Mouse (Mus musculus): ENCODE results near the gene Lad1. TPM values are rescaled to one million over a fixed set of nuclear protein-coding genes. Genes with fewer than 3 reads are reported as not detected.

Lad1 gene
- polyA plus RNA-seq, 1 experiment from 2014 or later: 19.5 TPM

- ATAC-seq (ENCODE audit: low FRiP score, low TSS enrichment): no peak
- no peaks in the 10 kb centered on the region for H3K27me3 ChIP-seq (ENCODE audit: control insufficient read depth, insufficient read depth, low read length)
- H3K9me3 ChIP-seq (ENCODE audit: control insufficient read depth, low read length): no peaks in the 10 kb centered on the region
- H3K9ac ChIP-seq (ENCODE audit: low read depth, low read length): no peak overlapping the region
- 0 out of 2 replicates have a peak overlapping the region, but pooled peaks have one; percentile 38 for H3K27ac ChIP-seq (ENCODE audit: low read depth, low read length)
- peaks cover 32% of the 10 kb centered on the region for H3K4me1 ChIP-seq (ENCODE audit: control insufficient read depth, insufficient read depth, low read length)
- H3K4me3 ChIP-seq (ENCODE audit: low read length): no peak overlapping the region
- H3K4me2 ChIP-seq (replicated peaks; ENCODE audit: low read depth, low read length): no peak overlapping the region
- 9% methylated on average over 13 of the region's 13 CpGs for WGBS
- no peaks in the 10 kb centered on the region for H3K36me3 ChIP-seq (ENCODE audit: control insufficient read depth, insufficient read depth, low read length)
Measured at GRCm38 (mm10) chr1:135781220-135781619, 37.2 kb upstream of the Lad1 start.

- no peaks in the 10 kb centered on the region for H3K27me3 ChIP-seq (ENCODE audit: control insufficient read depth, insufficient read depth, low read length)
- H3K4me1 ChIP-seq (ENCODE audit: control insufficient read depth, insufficient read depth, low read length): peaks cover 24% of the 10 kb centered on the region
- H3K4me3 ChIP-seq (ENCODE audit: low read length): no peak overlapping the region
- no peaks in the 10 kb centered on the region for H3K9me3 ChIP-seq (ENCODE audit: control insufficient read depth, low read length)
- H3K9ac ChIP-seq (ENCODE audit: low read depth, low read length): no peak overlapping the region
- no peak overlapping the region for H3K4me2 ChIP-seq (replicated peaks; ENCODE audit: low read depth, low read length)
- H3K27ac ChIP-seq (ENCODE audit: low read depth, low read length): no peak overlapping the region
- no peak for ATAC-seq (ENCODE audit: low FRiP score, low TSS enrichment)
- no peaks in the 10 kb centered on the region for H3K36me3 ChIP-seq (ENCODE audit: control insufficient read depth, insufficient read depth, low read length)
- WGBS: 56% methylated on average over 10 of the region's 10 CpGs
Measured at GRCm38 (mm10) chr1:135782816-135783215, 35.6 kb upstream of the Lad1 start.

- H3K4me1 ChIP-seq (ENCODE audit: control insufficient read depth, insufficient read depth, low read length): no peaks in the 10 kb centered on the region; the same call in 1 of the 2 replicates
- H3K4me2 ChIP-seq (replicated peaks; ENCODE audit: low read depth, low read length): no peak overlapping the region
- peak; percentile 22; the same call in 1 of the 2 replicates for ATAC-seq (ENCODE audit: low FRiP score, low TSS enrichment)
- no peaks in the 10 kb centered on the region for H3K27me3 ChIP-seq (ENCODE audit: control insufficient read depth, insufficient read depth, low read length)
- H3K27ac ChIP-seq (ENCODE audit: low read depth, low read length): no peak overlapping the region
- H3K9me3 ChIP-seq (ENCODE audit: control insufficient read depth, low read length): no peaks in the 10 kb centered on the region
- WGBS: 54% methylated on average over 3 of the region's 3 CpGs
- H3K4me3 ChIP-seq (ENCODE audit: low read length): no peak overlapping the region
- no peaks in the 10 kb centered on the region for H3K36me3 ChIP-seq (ENCODE audit: control insufficient read depth, insufficient read depth, low read length)
- H3K9ac ChIP-seq (ENCODE audit: low read depth, low read length): no peak overlapping the region
Measured at GRCm38 (mm10) chr1:135787799-135788198, 30.6 kb upstream of the Lad1 start.

- Histone ChIP-seq H3K4me2 (replicated peaks; ENCODE audit: low read depth, low read length) (0 out of 2 replicates have a peak overlapping the region, but pooled peaks have one; percentile 15), H3K27ac (ENCODE audit: low read depth, low read length) (peak overlapping the region; percentile 13; the same call in 1 of the 2 replicates)
Measured at GRCm38 (mm10) chr1:135788708-135789107, 29.7 kb upstream of the Lad1 start.

GRCm38 (mm10) chr1:135789815-135790214 lies 28.6 kb upstream of the Lad1 start:
- Histone ChIP-seq H3K27me3 (ENCODE audit: control insufficient read depth, insufficient read depth, low read length) (no peaks in the 10 kb centered on the region), H3K36me3 (ENCODE audit: control insufficient read depth, insufficient read depth, low read length) (no peaks in the 10 kb centered on the region), H3K4me1 (ENCODE audit: control insufficient read depth, insufficient read depth, low read length) (peaks cover 16% of the 10 kb centered on the region), H3K9ac (ENCODE audit: low read depth, low read length) (no peak overlapping the region), H3K27ac (ENCODE audit: low read depth, low read length) (no peak overlapping the region), H3K4me2 (replicated peaks; ENCODE audit: low read depth, low read length) (no peak overlapping the region), H3K4me3 (ENCODE audit: low read length) (no peak overlapping the region), H3K9me3 (ENCODE audit: control insufficient read depth, low read length) (no peaks in the 10 kb centered on the region)
- ATAC-seq (ENCODE audit: low FRiP score, low TSS enrichment): no peak
- 8% methylated on average over 5 of the region's 5 CpGs for WGBS

More at GRCm38 (mm10) chr1:135788708-135789107, 29.7 kb upstream of the Lad1 start:
- Histone ChIP-seq H3K4me1 (ENCODE audit: control insufficient read depth, insufficient read depth, low read length) (peaks cover 6% of the 10 kb centered on the region), H3K9ac (ENCODE audit: low read depth, low read length) (no peak overlapping the region), H3K9me3 (ENCODE audit: control insufficient read depth, low read length) (no peaks in the 10 kb centered on the region), H3K27me3 (ENCODE audit: control insufficient read depth, insufficient read depth, low read length) (no peaks in the 10 kb centered on the region), H3K4me3 (ENCODE audit: low read length) (no peak overlapping the region), H3K36me3 (ENCODE audit: control insufficient read depth, insufficient read depth, low read length) (no peaks in the 10 kb centered on the region)
- peak; percentile 68 for ATAC-seq (ENCODE audit: low FRiP score, low TSS enrichment)
- WGBS: 4% methylated on average over 10 of the region's 10 CpGs

- WGBS: 70% methylated on average over 13 of the region's 13 CpGs
- H3K4me1 ChIP-seq (ENCODE audit: control insufficient read depth, insufficient read depth, low read length): peaks cover 22% of the 10 kb centered on the region
- H3K9me3 ChIP-seq (ENCODE audit: control insufficient read depth, low read length): no peaks in the 10 kb centered on the region
- H3K4me2 ChIP-seq (replicated peaks; ENCODE audit: low read depth, low read length): no peak overlapping the region
- H3K36me3 ChIP-seq (ENCODE audit: control insufficient read depth, insufficient read depth, low read length): no peaks in the 10 kb centered on the region
- no peak overlapping the region for H3K9ac ChIP-seq (ENCODE audit: low read depth, low read length)
- ATAC-seq (ENCODE audit: low FRiP score, low TSS enrichment): no peak
- no peak overlapping the region for H3K4me3 ChIP-seq (ENCODE audit: low read length)
- peak overlapping the region; percentile 79; the same call in 1 of the 2 replicates for H3K27ac ChIP-seq (ENCODE audit: low read depth, low read length)
- H3K27me3 ChIP-seq (ENCODE audit: control insufficient read depth, insufficient read depth, low read length): no peaks in the 10 kb centered on the region
Measured at GRCm38 (mm10) chr1:135792143-135792939, 26.1 kb upstream of the Lad1 start.

GRCm38 (mm10) chr1:135793370-135794215 lies 24.8 kb upstream of the Lad1 start:
- H3K4me3 ChIP-seq (ENCODE audit: low read length): peak overlapping the region; percentile 20; the same call in 1 of the 2 replicates
- H3K9ac ChIP-seq (ENCODE audit: low read depth, low read length): peak overlapping the region; percentile 52
- H3K9me3 ChIP-seq (ENCODE audit: control insufficient read depth, low read length): no peaks in the 10 kb centered on the region
- peak overlapping the region; percentile 50 for H3K4me2 ChIP-seq (replicated peaks; ENCODE audit: low read depth, low read length)
- peaks cover 22% of the 10 kb centered on the region for H3K4me1 ChIP-seq (ENCODE audit: control insufficient read depth, insufficient read depth, low read length)
- H3K27me3 ChIP-seq (ENCODE audit: control insufficient read depth, insufficient read depth, low read length): no peaks in the 10 kb centered on the region
- peak overlapping the region; percentile 79 for H3K27ac ChIP-seq (ENCODE audit: low read depth, low read length)
- WGBS: 7% methylated on average over 27 of the region's 27 CpGs
- peak; percentile 72 for ATAC-seq (ENCODE audit: low FRiP score, low TSS enrichment)
- H3K36me3 ChIP-seq (ENCODE audit: control insufficient read depth, insufficient read depth, low read length): no peaks in the 10 kb centered on the region

GRCm38 (mm10) chr1:135794216-135795134 lies 23.9 kb upstream of the Lad1 start:
- Histone ChIP-seq H3K4me1 (ENCODE audit: control insufficient read depth, insufficient read depth, low read length) (peaks cover 30% of the 10 kb centered on the region), H3K27me3 (ENCODE audit: control insufficient read depth, insufficient read depth, low read length) (no peaks in the 10 kb centered on the region), H3K36me3 (ENCODE audit: control insufficient read depth, insufficient read depth, low read length) (no peaks in the 10 kb centered on the region), H3K27ac (ENCODE audit: low read depth, low read length) (peak overlapping the region; percentile 79), H3K9me3 (ENCODE audit: control insufficient read depth, low read length) (no peaks in the 10 kb centered on the region), H3K4me2 (replicated peaks; ENCODE audit: low read depth, low read length) (peak overlapping the region; percentile 50), H3K9ac (ENCODE audit: low read depth, low read length) (peak overlapping the region; percentile 52), H3K4me3 (ENCODE audit: low read length) (peak overlapping the region; percentile 20; the same call in 1 of the 2 replicates)
- ATAC-seq (ENCODE audit: low FRiP score, low TSS enrichment): peak; percentile 69
- 10% methylated on average over 20 of the region's 20 CpGs for WGBS

Measured in kidney, embryonic 14.5 days (tissue).